Mouse (Mus musculus) kidney, postnatal 14 days (tissue): ENCODE measurements around the gene Dclre1b.
"Not testable (repeated sequence)": the region's sequence is repeated elsewhere in the genome, so short reads cannot be mapped to it uniquely, and the experiment has no call there.

Experiments used
- DNase-seq: peaks from one replicate; pipeline ENCODE4 v3.0.0; 2022; ENCODE audit warnings: mixed read lengths

Gene Dclre1b

DNA sequence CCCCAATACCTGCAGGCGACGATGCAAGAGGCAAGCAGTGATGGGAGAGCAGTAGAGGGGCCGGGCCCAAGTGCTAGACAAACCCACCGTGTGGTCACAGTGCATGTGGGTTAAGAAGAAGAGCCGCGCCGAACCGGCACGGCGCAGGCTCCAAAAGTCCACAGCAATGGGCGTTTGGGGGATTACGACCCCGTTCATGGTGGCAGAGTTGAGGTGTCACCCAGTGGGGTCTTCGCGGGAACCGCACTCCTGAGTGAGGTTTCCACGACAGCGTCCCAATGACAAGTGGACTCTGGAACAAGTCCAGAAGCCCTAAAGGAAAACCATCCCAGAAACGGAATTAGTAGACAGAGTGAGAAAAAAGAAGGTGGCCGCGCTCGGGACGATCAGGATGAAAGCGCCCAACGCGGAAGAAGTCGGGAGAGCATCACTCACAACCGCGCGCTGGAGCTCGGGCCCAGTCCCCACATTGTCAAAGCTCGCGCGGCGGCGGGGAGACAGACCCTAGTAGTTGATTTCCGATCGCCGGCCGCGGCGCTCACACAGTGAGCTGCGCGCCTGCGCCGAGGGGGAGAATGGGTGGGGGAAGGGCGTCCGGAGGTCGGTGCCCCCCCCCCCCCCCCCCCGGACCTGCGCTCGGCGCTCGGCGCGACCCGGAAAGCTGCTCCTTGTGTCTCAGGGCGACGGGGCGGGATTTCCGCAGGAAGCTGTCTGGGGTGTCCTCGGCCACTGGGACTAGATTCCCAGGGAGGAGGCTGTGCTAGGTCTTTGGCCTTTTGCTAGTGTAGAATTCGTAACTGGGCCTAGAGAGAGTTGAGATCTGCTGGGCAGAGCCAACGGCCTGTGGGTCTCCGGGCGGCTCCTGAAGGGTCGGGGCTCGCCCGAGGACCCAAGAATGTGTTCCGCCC, at the start of gene Dclre1b, which contains the start of the genes Ap4b1 and Gm43064:
Gene Dclre1b (minus strand): TSS at position 554 of the 908 bp plus-strand sequence.
Gene Ap4b1 (plus strand): TSS at position 630 of the 908 bp plus-strand sequence.
Gene Gm43064 (plus strand): TSS at position 683 of the 908 bp plus-strand sequence.
- DNase-seq, result peak; percentile 95

DNA sequence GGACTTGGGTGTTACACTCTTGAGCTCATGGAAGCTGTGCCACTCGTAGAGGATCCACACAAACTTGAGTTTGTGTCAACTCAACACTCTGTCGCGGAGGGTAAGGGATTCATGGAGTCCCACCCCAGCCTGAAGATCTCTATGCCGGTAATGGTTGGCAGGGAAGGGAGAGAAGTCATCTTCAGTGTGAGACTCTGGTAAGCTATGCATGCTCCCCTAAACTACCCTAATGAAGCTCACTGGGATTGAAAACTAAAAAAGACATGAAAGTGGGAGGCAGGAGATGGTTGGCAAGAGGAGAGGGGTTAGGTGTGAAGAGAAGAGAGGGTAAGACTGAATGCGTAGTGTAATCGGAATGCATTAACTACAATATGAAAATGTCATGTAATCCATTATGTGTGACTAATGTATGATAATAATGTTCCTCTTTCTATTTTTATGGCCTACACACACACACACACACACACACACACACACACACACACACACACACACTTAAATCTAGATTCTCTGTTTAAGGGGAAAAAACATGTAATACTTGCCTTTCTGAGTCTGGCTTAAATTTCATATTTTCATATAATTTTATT, 48.8 kb upstream of the Dclre1b start:
- no peak for DNase-seq

DNA sequence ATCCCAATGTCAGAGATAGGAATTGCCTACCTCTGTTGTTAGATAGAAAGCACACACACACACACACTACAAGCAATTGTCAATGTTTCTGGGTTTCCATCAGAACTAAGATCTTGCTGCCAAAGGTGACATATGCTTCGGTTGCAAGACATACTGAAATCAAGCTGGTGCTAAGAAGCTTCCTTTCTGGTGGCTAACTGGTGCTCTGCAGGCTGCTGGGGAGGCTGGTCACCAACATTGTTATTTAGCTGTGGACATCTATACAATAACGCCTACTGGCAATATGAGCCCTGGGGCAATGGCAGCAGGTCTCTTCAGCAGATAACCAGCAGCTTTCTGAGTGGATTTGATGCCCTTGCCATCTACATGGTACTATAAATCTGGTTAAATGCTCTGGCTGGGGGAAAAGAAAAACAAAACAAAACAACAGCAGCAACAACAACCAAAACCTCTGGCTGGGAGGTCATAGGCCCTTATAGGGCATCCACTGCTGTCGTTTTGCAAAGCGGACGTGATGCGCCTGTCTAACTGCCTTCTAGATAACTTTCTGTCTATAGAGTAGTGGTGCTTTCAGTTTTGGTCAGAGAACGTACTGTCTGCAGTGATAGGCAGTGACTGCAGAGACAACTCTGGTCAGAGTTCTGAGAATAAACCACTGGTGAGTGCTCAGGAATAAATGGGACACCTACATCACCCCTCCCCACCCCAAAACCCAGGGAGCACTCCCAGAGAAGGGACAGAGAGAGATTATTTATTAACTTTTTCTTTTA, 48.0 kb upstream of the Dclre1b start:
- no peak for DNase-seq

DNA sequence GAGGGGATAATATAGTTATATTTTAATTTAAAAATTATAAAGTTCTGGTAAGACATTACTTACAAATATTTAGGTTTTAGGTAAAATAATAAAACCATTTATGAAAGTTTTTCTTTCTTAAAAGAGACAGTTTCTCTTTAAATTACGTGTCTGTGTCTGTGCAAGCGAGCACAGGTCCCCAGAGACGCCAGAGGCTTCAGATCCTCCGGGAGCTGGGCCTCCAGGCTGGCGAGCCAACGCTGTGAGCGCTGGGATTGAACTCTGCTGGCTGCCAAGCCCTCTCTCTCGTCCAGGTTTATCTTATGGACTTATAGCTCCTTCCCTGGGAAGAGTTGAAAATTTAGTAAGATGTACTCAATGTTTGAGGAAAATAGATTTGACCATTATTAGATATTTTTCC, 44.6 kb upstream of the Dclre1b start:
- no peak for DNase-seq

DNA sequence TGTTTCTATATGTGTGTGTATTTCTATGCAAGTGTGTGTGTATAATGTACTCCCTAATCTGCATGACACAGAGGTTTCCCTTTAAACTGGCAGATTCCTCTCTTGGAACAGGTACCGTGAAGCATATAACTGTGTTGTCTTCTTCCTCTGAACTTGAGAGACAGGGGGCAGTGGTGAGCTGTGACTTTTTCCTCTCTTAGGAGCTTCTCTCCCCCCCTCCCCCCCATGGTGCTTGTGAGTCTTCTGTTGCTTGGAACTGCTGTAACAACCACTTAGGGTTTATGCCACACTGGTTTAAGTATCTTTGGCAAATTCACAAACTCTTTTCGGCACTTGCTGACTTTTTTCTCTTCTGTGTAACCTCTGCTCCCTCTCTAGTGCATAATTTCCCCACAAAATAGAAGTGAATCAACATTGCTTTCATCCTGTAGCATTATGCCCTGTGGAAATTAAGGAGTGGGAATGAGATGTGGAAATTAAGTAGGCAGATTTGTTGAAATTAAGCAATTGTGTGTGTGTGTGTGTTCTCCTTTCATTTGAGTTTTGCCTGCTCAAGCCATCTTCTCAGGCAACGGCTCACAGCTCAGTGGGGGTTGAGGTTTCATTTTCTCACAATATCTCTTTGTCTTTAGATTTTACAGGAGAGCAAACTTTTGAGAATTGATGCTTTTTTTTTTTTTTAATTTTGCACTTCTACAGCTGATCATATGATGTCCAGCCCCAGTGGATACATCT, 43.5 kb upstream of the Dclre1b start:
- peak; percentile 57 for DNase-seq

DNA sequence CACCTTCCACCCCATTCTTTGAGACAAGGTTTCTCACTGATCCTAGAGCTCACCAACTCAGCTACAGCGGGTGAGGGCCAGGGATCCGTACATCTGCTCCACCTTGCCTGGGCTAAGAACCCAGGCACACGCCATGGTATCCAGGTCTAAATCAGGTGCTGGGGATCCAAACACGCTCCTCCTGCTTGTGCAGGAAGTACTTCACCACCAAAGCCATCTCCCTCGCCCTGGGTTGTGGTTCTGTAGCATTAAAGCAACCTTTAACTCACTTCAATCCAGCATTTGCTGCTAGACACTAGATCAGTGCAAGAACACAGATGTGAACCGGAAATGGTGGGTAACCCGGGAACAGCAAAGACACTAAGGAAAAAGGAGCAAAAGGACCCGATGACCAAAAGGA, 42.6 kb upstream of the Dclre1b start:
- no peak for DNase-seq

DNA sequence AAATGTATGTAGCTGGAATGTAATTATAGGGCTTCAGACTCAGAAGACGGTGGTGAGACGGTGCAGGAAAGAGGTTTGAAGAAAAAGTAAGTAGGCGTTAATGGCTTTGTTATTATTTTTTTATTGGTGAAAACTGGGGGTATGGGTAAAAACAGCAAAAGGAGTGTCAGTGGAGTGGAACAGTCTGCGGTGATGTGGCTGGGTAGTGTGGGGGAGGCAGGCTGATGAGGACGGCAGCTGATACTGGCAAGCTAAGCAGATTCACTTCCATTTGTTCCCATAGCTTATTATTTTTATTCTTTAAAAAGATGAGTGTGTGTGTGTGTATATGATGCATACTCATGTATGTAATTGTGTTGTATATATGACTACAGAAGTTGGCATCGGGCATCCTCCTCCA, 42.2 kb upstream of the Dclre1b start:
- no peak for DNase-seq

DNA sequence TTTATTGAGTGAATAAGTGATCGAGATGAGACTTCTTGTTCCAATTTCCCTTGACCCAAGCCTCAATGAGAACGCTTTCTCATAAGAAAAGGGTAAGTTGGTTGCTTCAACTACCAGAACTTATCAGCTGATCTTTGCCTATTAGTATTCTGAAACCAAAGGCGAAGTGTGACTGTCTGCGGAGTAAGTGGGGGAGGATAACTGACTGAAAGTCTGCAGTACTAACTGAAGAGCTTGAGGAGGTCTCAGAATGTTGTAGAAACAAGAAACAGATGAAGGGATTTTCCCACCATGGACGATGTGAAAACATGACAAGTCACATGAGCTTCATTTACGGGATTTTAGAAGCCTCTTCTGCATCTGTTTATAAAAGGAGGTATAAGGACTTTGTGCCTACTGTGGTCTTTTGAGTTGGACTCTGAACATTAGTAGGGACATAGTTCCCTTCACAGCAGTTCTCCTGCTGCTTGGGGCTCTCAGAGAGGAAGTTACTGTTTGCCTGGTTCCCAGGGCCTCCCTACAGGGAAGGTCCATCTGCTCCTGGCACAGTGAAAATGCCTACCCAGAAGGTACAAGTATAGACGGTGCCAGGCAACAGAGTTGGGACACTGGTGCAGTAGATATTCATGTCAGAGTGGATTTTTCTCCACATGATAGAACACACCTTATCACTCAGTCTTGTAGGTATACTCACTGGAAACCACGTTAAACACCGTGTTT, 41.6 kb upstream of the Dclre1b start:
- DNase-seq, result peak; percentile 8

DNA sequence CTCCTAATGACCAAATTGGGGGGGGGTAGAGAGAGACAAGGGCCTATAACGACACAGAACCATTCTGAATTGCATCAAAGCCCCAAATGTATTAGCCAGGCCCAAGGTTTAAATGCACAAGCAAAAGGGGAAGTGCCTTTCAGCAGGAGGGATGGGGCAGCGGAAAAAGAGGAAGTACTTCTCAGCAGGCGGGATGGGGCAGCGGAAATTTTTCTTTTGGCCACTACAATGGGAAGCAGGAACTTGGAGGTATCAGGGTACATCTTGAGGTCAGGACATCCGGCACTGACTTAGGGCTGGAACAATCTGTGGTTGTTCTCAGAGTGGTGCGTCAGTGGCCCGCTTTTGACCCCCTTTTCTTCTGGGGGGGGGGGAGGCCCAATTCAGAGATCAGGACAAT, 31.7 kb upstream of the Dclre1b start:
- DNase-seq, result not testable (repeated sequence)

DNA sequence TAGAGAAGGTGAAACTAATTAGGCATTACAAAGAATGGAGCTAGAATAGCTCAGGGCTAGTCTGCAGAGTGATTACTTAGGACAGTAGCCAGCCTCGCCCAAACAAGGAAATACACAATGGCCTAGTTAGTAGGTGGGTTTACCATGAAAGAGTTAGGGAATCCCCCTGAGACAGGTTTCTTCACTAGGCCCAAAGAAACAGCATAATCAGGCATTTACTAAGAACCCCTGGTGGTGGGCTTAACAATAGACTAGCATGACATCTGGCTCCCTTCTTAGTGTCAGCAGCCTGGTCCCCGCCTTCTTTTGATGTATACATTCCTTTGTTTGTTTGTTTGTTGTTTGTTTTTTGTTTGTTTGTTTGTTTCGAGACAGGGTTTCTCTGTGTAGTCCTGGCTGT, 31.0 kb upstream of the Dclre1b start:
- not testable (repeated sequence) for DNase-seq

DNA sequence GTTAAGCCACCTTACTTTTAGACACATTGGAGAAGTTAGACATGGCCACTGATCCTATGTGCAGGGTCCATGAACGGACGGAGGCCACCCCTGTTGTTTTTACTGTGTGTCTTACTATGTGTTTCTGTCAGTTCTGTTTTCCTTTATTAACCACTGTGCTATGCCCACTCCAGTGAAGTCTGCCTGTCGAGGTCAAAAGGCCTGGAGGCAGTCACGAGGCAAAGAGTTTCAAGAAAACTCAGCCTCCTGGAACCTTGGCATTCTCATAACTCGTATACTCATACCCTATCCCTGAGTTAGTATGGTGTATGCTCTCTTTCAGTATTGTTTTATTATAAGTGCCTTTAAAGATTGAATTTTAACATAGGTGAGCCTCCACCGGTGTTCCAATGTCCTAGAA, 30.5 kb upstream of the Dclre1b start:
- DNase-seq, result no peak

DNA sequence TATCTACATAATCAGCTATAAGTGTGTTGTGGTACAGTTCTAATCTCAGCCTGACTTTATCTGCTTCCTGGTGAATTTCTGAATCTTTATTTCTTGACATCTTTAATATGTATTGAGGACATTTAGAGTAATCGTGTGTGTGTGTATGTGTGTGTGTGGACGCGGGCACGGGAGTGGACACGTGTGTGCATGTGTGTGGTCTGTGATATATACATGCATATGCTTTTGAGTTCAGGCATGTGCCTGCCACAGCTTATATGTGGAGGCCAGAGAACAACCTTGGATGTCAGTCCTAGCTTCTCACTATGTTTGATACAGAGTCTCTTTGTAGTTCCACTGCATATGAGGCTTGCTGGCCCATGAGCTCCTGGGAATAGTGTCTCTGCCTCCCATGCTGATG, 27.2 kb upstream of the Dclre1b start:
- no peak for DNase-seq

DNA sequence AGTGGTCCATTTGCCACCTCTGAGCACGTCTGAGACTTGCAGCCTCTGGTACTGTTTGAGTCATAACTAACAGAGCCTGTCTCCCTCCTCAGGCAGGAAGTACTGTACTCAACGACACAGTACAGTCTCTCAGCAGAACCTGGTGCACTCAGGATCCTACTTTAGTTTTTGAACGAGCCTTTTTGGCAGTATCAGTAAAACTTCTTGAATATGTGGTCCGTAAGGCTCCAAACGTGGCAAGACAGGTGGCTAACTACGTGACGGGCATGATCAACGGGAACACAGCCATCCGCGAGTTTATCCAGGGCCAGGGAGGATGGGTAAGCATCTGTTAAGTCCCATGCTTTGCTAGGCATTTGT, 26.7 kb upstream of the Dclre1b start:
- no peak for DNase-seq

DNA sequence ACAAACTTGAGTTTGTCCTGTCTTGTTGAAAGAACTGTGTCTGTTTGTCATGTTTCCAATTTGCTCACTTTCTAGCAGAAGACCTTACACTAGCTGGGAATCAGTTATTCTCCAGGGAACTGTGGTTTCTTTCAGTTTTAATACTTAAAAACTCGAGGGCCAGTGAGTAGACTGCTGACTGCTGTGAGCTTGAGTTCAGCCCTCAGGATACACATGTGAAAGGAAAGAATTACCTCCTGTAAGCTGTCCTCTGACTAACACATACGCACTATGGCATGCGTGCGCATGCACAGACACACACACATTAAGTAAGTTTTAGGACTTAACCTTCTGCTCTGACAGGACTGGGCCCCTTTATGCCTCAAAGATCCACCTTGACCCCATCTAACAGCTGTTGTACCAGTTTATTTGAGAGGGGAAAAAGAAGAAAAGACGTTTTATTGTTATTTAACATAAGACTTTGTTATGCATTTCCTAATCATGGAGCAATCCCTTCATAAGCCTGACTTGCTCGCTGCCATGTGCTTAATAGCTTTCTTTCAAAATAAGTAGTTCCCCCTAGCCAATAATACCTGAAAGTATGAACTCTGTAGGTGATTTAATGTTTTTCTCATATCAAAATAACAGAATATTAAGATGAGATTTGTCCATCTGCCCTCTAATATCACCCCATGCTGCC, 26.2 kb upstream of the Dclre1b start:
- no peak for DNase-seq

DNA sequence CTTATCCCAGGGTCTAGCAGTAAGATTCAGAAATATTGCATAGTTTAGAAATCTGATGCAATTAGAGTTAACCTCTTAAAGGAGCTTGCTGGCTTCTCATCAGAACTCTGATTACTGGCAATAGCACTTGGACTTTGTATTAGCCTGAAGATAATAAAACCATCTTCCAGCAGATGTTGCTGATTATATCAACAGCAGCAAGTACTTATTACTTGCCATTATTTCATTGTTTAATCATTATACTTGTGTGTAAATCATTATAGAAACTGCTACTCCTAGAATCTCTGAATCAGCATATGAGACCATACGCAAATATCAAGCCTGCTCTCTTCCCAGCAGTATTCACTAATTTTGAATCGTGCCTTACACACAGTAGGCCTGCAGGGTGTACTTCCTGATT, 24.8 kb upstream of the Dclre1b start:
- DNase-seq, result no peak

DNA sequence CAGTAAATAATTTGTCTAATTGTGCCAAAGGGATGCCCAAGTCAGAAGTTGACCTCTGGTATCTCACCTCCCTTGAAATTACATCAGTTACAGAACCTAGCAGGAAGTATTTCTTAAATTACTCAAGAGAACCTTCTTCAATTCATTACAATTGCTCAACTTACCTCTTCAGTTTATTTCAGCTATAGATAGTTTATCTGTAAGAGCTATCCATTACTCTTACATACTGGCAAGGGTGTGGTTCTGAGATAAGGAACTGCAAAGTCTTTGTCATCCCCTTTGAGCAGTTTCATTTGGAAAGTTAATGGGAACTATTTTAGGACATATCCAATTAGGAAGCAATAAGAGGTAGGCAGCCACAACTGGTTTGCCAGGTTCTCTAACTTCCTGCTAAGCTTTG, 23.2 kb upstream of the Dclre1b start, which contains the start of gene Bcl2l15:
Gene Bcl2l15 (plus strand): TSS at position 176 of the 400 bp plus-strand sequence.
- no peak for DNase-seq

DNA sequence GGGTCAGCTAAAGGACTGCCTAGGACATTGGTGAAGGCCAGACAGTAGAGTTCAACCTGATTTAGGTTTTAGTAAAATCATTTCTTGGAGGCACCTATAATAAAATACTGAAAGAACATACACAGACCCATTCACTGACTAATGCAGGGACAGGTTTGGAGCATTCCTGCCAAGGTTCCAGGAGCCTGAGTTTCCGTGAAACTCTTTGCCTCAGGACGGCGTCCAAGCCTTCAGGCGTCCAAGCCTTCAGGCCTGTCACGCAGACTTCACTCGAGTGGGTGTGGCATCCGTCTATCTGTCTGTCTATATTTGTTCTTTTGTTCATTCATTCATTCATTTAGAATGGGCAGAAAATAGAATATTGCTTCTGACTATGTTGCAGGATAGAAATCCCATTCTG, 21.9 kb upstream of the Dclre1b start:
- no peak for DNase-seq

DNA sequence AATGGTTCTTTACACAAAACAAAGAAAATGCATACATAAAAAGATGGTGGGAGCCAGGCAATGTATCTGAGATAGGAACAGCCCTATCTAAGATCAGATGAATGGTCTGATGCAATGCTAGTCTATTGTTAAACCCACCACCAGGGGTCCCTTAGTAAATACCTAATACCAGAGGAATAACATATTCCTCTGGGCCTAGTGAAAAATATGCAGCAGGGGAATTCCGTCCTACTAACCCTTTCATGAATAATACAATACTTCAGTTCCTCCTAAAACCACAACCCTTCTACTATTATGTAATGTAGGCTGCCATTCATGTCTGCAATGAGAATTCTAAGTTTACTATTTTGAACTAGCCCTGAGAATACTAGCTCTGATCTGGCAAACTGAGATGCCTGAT, 21.4 kb upstream of the Dclre1b start:
- DNase-seq, result not testable (repeated sequence)

DNA sequence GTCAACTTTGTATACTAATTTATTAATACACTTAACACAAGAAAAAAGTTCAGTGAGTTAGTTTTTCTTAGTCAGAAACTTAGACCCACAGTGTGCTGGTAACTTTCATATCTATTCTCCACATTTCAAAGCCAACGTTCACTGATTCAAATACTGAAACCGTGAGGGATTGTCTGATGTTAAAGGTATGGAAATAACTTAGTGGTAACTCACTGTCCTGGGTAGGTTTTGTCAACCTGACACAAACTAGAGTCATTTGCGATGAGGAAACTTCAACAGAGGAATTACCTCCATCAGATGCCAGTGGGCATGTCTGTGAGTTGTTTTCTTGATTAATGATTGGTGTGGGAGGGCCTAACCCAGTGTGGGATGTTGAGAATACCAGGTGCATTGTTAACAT, 19.8 kb upstream of the Dclre1b start:
- DNase-seq, result no peak

DNA sequence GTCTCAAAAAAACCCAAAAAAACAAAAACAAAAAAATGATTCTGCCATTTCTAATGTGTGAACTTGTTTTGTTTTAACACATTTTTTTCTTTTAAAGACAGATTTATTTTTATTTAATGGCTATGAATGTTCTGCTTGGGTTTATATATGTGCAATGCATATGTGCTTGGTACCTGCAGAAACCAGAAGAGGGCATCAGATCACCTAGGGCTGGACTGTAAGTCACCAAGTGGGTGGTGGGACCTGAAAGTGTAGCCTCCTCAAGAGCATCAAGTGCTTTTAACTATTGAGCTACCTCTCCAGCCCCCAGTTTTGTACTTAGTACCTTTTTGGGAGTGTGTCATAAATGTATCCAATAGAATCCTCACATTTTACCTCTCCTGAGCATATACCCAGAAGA, 18.3 kb upstream of the Dclre1b start:
- no peak for DNase-seq

DNA sequence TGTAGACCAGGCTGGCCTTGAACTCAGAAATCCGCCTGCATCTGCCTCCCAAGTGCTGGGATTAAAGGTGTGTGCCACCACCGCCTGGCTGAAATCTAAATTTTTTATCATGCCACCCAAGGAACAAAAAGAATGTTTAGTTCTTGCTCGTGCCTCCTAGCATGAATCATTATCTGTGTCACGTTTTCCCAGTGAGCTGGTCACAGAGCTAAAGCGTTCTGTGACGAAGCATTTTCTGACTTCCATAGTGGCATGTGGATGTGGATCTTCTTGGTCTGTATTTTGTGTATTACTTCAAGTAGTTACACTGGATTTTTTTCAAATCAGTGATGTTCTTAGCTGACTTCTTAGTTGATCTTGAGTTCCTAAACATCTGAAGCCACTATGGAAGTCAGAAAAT, 1.7 kb upstream of the Dclre1b start:
- no peak for DNase-seq

DNA sequence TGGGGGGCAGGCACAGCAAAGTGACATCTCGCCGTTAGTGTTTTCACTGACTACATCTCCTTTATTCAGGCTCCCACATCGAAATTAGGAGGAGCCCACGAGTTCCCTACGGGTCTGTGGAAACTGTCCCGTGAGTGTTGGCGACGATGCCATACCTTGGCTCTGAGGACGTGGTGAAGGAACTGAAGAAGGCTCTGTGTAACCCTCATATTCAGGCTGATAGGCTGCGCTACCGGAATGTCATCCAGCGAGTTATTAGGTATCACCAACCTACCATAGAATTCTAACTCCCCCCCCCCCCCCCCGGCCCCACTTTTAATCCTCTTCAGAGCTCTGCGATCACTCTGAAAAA, 531 bp upstream of the Dclre1b start:
- DNase-seq, result no peak
